In the genomic region with DNA sequence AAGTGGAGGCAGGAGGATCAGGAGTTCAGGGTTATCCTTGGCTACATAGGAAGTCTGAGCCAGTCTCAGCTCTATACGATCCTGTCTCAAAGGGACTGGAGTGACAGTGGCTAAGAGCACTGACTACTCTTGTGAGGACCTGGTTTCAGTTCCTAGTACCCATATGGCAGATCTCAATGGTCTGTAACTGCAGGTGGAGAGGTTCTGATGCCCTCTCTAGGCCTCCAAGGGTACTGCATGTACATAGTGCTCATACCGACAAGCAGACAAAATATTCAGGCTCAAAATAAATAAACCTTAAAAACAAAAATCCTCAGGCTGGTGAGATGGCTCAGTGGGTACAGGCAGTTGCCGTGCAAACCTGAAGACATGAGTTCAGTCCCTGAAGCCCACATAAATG, we compare ENCODE assay signal across 22 mouse cellular contexts. TPM values are rescaled to one million over a fixed set of nuclear protein-coding genes. Genes with fewer than 3 reads are reported as not detected.
DNase-seq lines count a peak whose midpoint lies in the region; ATAC-seq and TF ChIP-seq lines count a peak whose summit lies in the region.
"Had no signal": no experiment of that assay in that cellular context is flagged by ENCODE, and none has a peak within 500 bp of the region (broad histone marks: within the 10 kb centered on the region; RNA-seq: fewer than 3 reads in every experiment).

No protein-coding gene starts in this region.

- no peak overlapping the region for H3K4me3 ChIP-seq in heart, adult 2 months
- no peak overlapping the region for H3K4me3 ChIP-seq in heart, embryonic 10.5 days
- H3K4me3 ChIP-seq in lung, postnatal 0 days (ENCODE audit: low read depth, low read length), result no peak overlapping the region
- H3K4me3 ChIP-seq: embryonic facial prominence, embryonic 15.5 days; forebrain, embryonic 13.5 days; heart, embryonic 12.5 days; neural tube, embryonic 15.5 days had no signal

- peak; percentile 54 for TF ChIP-seq CTCF in heart, adult 2 months (IDR thresholded peaks at IDR 0.05)
- TF ChIP-seq CTCF in lung, postnatal 0 days (IDR thresholded peaks at IDR 0.05), result peak; percentile 38

- peaks cover 2% of the 10 kb centered on the region for H3K79me2 ChIP-seq in heart, adult 2 months (replicated peaks; ENCODE audit: control insufficient read depth, insufficient read depth, low read length)

- intact Hi-C loops in heart, adult 2 months (cut with DNase I), result no loop called here

- WGBS in heart, adult 2 months, result 99% methylated on average over 3 of the region's 3 CpGs
- WGBS in heart, embryonic 10.5 days, result 95% methylated on average over 3 of the region's 3 CpGs
- WGBS in lung, postnatal 0 days, result 99% methylated on average over 3 of the region's 3 CpGs

- H3K36me3 ChIP-seq in heart, adult 2 months (ENCODE audit: control insufficient read depth, insufficient read depth, low read length), result peaks cover 19% of the 10 kb centered on the region
- H3K36me3 ChIP-seq in heart, embryonic 10.5 days, result peaks cover 87% of the 10 kb centered on the region
- H3K36me3 ChIP-seq in lung, postnatal 0 days (ENCODE audit: insufficient read depth, low read length), result peaks cover 27% of the 10 kb centered on the region

- H3K27me3 ChIP-seq in heart, adult 2 months (ENCODE audit: control insufficient read depth, insufficient read depth, low read length), result no peaks in the 10 kb centered on the region
- no peaks in the 10 kb centered on the region for H3K27me3 ChIP-seq in heart, embryonic 10.5 days (ENCODE audit: insufficient read depth, poor library complexity, severe bottlenecking)
- H3K27me3 ChIP-seq in lung, postnatal 0 days (replicated peaks; ENCODE audit: insufficient read depth, low read length), result no peaks in the 10 kb centered on the region
- H3K27me3 ChIP-seq: embryonic facial prominence, embryonic 15.5 days; forebrain, embryonic 13.5 days; heart, embryonic 12.5 days; neural tube, embryonic 15.5 days had no signal

- no peaks in the 10 kb centered on the region for H3K9me3 ChIP-seq in heart, embryonic 10.5 days
- no peaks in the 10 kb centered on the region for H3K9me3 ChIP-seq in lung, postnatal 0 days (ENCODE audit: low read length)
- H3K9me3 ChIP-seq: embryonic facial prominence, embryonic 15.5 days; forebrain, embryonic 13.5 days; heart, embryonic 12.5 days; neural tube, embryonic 15.5 days had no signal

- no peak overlapping the region for H3K9ac ChIP-seq in heart, adult 2 months (ENCODE audit: low read depth, low read length)
- H3K9ac ChIP-seq in lung, postnatal 0 days (replicated peaks; ENCODE audit: low read depth), result no peak overlapping the region
- H3K9ac ChIP-seq: embryonic facial prominence, embryonic 15.5 days; forebrain, embryonic 13.5 days; heart, embryonic 12.5 days; neural tube, embryonic 15.5 days had no signal

- no peak overlapping the region for H3K4me2 ChIP-seq in lung, postnatal 0 days (replicated peaks; ENCODE audit: low read depth, low read length)
- H3K4me2 ChIP-seq: embryonic facial prominence, embryonic 15.5 days; forebrain, embryonic 13.5 days; heart, embryonic 12.5 days; neural tube, embryonic 15.5 days had no signal

- no peaks in the 10 kb centered on the region; the same call in 1 of the 2 replicates for H3K4me1 ChIP-seq in heart, adult 2 months (ENCODE audit: control insufficient read depth, insufficient read depth, low read length)
- 0 out of 2 replicates have a peak, but pooled peaks cover 7% of the 10 kb centered on the region for H3K4me1 ChIP-seq in heart, embryonic 10.5 days
- H3K4me1 ChIP-seq in lung, postnatal 0 days (ENCODE audit: insufficient read depth, low read depth, low read length), result peaks cover 4% of the 10 kb centered on the region; the same call in 1 of the 2 replicates

- no peak for TF ChIP-seq POLR2A in heart, adult 2 months (IDR thresholded peaks at IDR 0.05; ENCODE audit: insufficient read depth, low read depth, low read length)

- no peak for ATAC-seq in lung, postnatal 0 days
- ATAC-seq in common myeloid progenitor, adult 5-6 weeks (replicated peaks; ENCODE audit: low read depth, poor library complexity, severe bottlenecking), result 0 out of 2 replicates have a peak, but pooled peaks have one; percentile 42
- ATAC-seq: activated CD4-positive, CD25-positive, alpha-beta regulatory T cell, adult 4 months; forebrain, embryonic 13.5 days; intestine, embryonic 16.5 days had no signal

- no peak for DNase-seq in heart, adult 2 months
- no peak for DNase-seq in heart, embryonic 10.5 days (ENCODE audit: low spot score)
- no peak for DNase-seq in lung, postnatal 0 days (ENCODE audit: low spot score)
- no peak for DNase-seq in lung, postnatal 4 days
- no peak for DNase-seq in frontal cortex, postnatal 25 days (ENCODE audit: low spot score in 2 of 2)
- DNase-seq in thymus, postnatal 4 days, result no peak
- no peak for DNase-seq in retina, postnatal 1 day
- DNase-seq: gastrocnemius, postnatal 14 days; heart, postnatal 4 days; lung, postnatal 36 days; spleen, adult 18-20 months had no signal

- no peak overlapping the region for H3K27ac ChIP-seq in heart, adult 2 months
- H3K27ac ChIP-seq in heart, embryonic 10.5 days, result no peak overlapping the region
- no peak overlapping the region for H3K27ac ChIP-seq in lung, postnatal 0 days (ENCODE audit: low read length)
- H3K27ac ChIP-seq: embryonic facial prominence, embryonic 15.5 days; forebrain, embryonic 13.5 days; neural tube, embryonic 15.5 days had no signal

- no peak for TF ChIP-seq EP300 in heart, adult 2 months (IDR thresholded peaks at IDR 0.05; ENCODE audit: insufficient read depth, low read depth, low read length)
- no peak for TF ChIP-seq EP300 in lung, postnatal 0 days (IDR thresholded peaks at IDR 0.05)

RNA-seq across cellular contexts. Expression of gene Lzic, which starts 6.1 kb away (rescaled TPM):
- 10 to 100 TPM; 62.1 to 66.9 TPM for total RNA-seq in heart, adult 2 months (2021)
- 20.2 and 23.8 TPM in 2 replicates for polyA plus RNA-seq in heart, adult 2 months (2012; rRNA removed)
- 38.1 and 46.4 TPM in 2 replicates for polyA plus RNA-seq in heart, embryonic 10.5 days (2016; fragmentation: Nextera tagmentation; extraction: Ambion mirVana)
- polyA plus RNA-seq in lung, postnatal 0 days (2015; fragmentation: Nextera tagmentation; extraction: Ambion mirVana), result 19.8 and 23.0 TPM in 2 replicates
- total RNA-seq in common myeloid progenitor, adult 5-6 weeks (2017), result 37.7 and 83.2 TPM in 2 replicates

RNA-seq across cellular contexts. Expression of gene Nmnat1, which starts 6.1 kb away (rescaled TPM):
- total RNA-seq in heart, adult 2 months (2021), result 10 to 100 TPM; 29.4 to 36.1 TPM
- 20.6 and 26.2 TPM in 2 replicates for polyA plus RNA-seq in heart, adult 2 months (2012; rRNA removed)
- 15.9 and 16.9 TPM in 2 replicates for polyA plus RNA-seq in heart, embryonic 10.5 days (2016; fragmentation: Nextera tagmentation; extraction: Ambion mirVana)
- 6.3 TPM in 2 replicates for polyA plus RNA-seq in lung, postnatal 0 days (2015; fragmentation: Nextera tagmentation; extraction: Ambion mirVana)
- 11.3 and 15.5 TPM in 2 replicates for total RNA-seq in common myeloid progenitor, adult 5-6 weeks (2017)

RNA-seq across cellular contexts. Expression of gene Tmem274, which starts 14.0 kb away (rescaled TPM):
- not detected for total RNA-seq in heart, adult 2 months (2021)
- not detected in 2 replicates for polyA plus RNA-seq in heart, adult 2 months (2012; rRNA removed)
- polyA plus RNA-seq in heart, embryonic 10.5 days (2016; fragmentation: Nextera tagmentation; extraction: Ambion mirVana), result 0.30 and 0.49 TPM in 2 replicates
- polyA plus RNA-seq in lung, postnatal 0 days (2015; fragmentation: Nextera tagmentation; extraction: Ambion mirVana), result not detected in 2 replicates
- total RNA-seq in common myeloid progenitor, adult 5-6 weeks (2017), result not detected in 2 replicates
- total RNA-seq: adrenal gland, postnatal 4 days; gastrocnemius, postnatal 14 days; heart, postnatal 4 days; liver, adult 2 months; monocyte, adult 5-6 weeks had no signal
- polyA plus RNA-seq: cortical plate, adult 2 months; liver, adult 2 months; neural tube, embryonic 15.5 days had no signal

RNA-seq across cellular contexts. Expression of gene Ctnnbip1, which starts 26.9 kb away (rescaled TPM):
- total RNA-seq in heart, adult 2 months (2021), result 10 to 100 TPM; 25.0 to 27.3 TPM
- polyA plus RNA-seq in heart, adult 2 months (2012; rRNA removed), result 25.5 and 26.0 TPM in 2 replicates
- polyA plus RNA-seq in heart, embryonic 10.5 days (2016; fragmentation: Nextera tagmentation; extraction: Ambion mirVana), result 40.1 and 49.9 TPM in 2 replicates
- 38.4 and 40.1 TPM in 2 replicates for polyA plus RNA-seq in lung, postnatal 0 days (2015; fragmentation: Nextera tagmentation; extraction: Ambion mirVana)
- total RNA-seq in common myeloid progenitor, adult 5-6 weeks (2017), result 4.7 and 6.6 TPM in 2 replicates

RNA-seq across cellular contexts. Expression of gene Rbp7, which starts 36.4 kb away (rescaled TPM):
- 10 to 100 TPM; 56.2 to 61.6 TPM for total RNA-seq in heart, adult 2 months (2021)
- polyA plus RNA-seq in heart, adult 2 months (2012; rRNA removed), result 8.7 and 22.9 TPM in 2 replicates
- polyA plus RNA-seq in heart, embryonic 10.5 days (2016; fragmentation: Nextera tagmentation; extraction: Ambion mirVana), result 0.67 and 1.3 TPM in 2 replicates
- 1.4 and 1.8 TPM in 2 replicates for polyA plus RNA-seq in lung, postnatal 0 days (2015; fragmentation: Nextera tagmentation; extraction: Ambion mirVana)
- not detected in 2 replicates for total RNA-seq in common myeloid progenitor, adult 5-6 weeks (2017)
- total RNA-seq: liver, adult 2 months; monocyte, adult 5-6 weeks had no signal
- polyA plus RNA-seq: activated CD4-positive, CD25-positive, alpha-beta regulatory T cell, adult 4 months; forebrain, embryonic 13.5 days; liver, adult 2 months; neural tube, embryonic 15.5 days had no signal
